In the genomic region with DNA sequence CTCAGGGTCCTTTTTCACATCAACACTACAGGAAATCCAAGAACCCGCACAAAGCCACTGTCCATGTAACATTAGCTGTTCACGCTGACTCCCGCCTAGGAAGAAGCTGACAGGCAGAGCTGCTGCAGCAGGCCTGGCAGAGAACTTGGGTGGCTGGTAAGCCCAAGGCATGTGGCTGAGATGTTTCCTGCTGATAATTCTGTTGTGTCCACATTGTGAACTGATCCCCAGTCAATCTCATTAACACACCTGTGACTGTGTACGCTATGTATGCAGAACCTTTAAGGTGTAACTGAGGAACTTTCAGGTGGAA, we compare ENCODE assay signal across 20 mouse cellular contexts.
DNase-seq lines count a peak whose midpoint lies in the region; ATAC-seq and TF ChIP-seq lines count a peak whose summit lies in the region.
"Had no signal": no experiment of that assay in that cellular context is flagged by ENCODE, and none has a peak within 500 bp of the region (broad histone marks: within the 10 kb centered on the region; RNA-seq: fewer than 3 reads in every experiment).

No protein-coding gene starts in this region.

- H3K4me2 ChIP-seq in kidney, embryonic 14.5 days (replicated peaks; ENCODE audit: low read depth, low read length): no peak overlapping the region
- no peak overlapping the region for H3K4me2 ChIP-seq in stomach, embryonic 14.5 days (replicated peaks; ENCODE audit: low read depth, low read length)
- no peak overlapping the region for H3K4me2 ChIP-seq in stomach, postnatal 0 days (replicated peaks; ENCODE audit: low read depth)
- H3K4me2 ChIP-seq: midbrain, embryonic 12.5 days had no signal

- peak overlapping the region; percentile 30 for H3K27ac ChIP-seq in kidney, embryonic 14.5 days (ENCODE audit: low read depth, low read length)
- H3K27ac ChIP-seq in stomach, embryonic 14.5 days (ENCODE audit: low read length): no peak overlapping the region
- H3K27ac ChIP-seq in stomach, postnatal 0 days (replicated peaks): no peak overlapping the region
- H3K27ac ChIP-seq: left cerebral cortex, adult 2 months; midbrain, embryonic 12.5 days had no signal

- ATAC-seq in kidney, embryonic 14.5 days (ENCODE audit: low FRiP score, low TSS enrichment): peak; percentile 17; the same call in 1 of the 2 replicates
- peak; percentile 5; the same call in 1 of the 2 replicates for ATAC-seq in stomach, embryonic 14.5 days (ENCODE audit: insufficient number of reproducible peaks, insufficient read depth, low FRiP score, low read depth)
- ATAC-seq in stomach, postnatal 0 days (ENCODE audit: low FRiP score, low TSS enrichment): no peak
- ATAC-seq: forebrain, embryonic 16.5 days; hindbrain, embryonic 16.5 days; intestine, postnatal 0 days had no signal

- TF ChIP-seq CTCF in stomach, postnatal 0 days (IDR thresholded peaks at IDR 0.05; ENCODE audit: low read depth): no peak

- no peak overlapping the region for H3K9ac ChIP-seq in kidney, embryonic 14.5 days (ENCODE audit: low read depth, low read length)
- H3K9ac ChIP-seq in stomach, embryonic 14.5 days (replicated peaks; ENCODE audit: low read depth, low read length): no peak overlapping the region
- no peak overlapping the region for H3K9ac ChIP-seq in stomach, postnatal 0 days (ENCODE audit: low read length)
- H3K9ac ChIP-seq: midbrain, embryonic 12.5 days had no signal

- peaks cover 25% of the 10 kb centered on the region for H3K4me1 ChIP-seq in kidney, embryonic 14.5 days (ENCODE audit: control insufficient read depth, insufficient read depth, low read length)
- H3K4me1 ChIP-seq in stomach, embryonic 14.5 days (ENCODE audit: control insufficient read depth, insufficient read depth, low read length): no peaks in the 10 kb centered on the region
- H3K4me1 ChIP-seq in stomach, postnatal 0 days (replicated peaks; ENCODE audit: control insufficient read depth, insufficient read depth): no peaks in the 10 kb centered on the region

- no peak for TF ChIP-seq EP300 in stomach, postnatal 0 days (optimal IDR thresholded peaks at IDR 0.05)

- H3K36me3 ChIP-seq in kidney, embryonic 14.5 days (ENCODE audit: control insufficient read depth, insufficient read depth, low read length): peaks cover 7% of the 10 kb centered on the region; the same call in 1 of the 2 replicates
- peaks cover 10% of the 10 kb centered on the region for H3K36me3 ChIP-seq in stomach, embryonic 14.5 days (ENCODE audit: control insufficient read depth, insufficient read depth, low read length)
- no peaks in the 10 kb centered on the region for H3K36me3 ChIP-seq in stomach, postnatal 0 days (ENCODE audit: control insufficient read depth, insufficient read depth, low read length)

- no peaks in the 10 kb centered on the region for H3K27me3 ChIP-seq in kidney, embryonic 14.5 days (ENCODE audit: control insufficient read depth, insufficient read depth, low read length)
- H3K27me3 ChIP-seq in stomach, embryonic 14.5 days (ENCODE audit: control insufficient read depth, insufficient read depth, low read length): no peaks in the 10 kb centered on the region
- no peaks in the 10 kb centered on the region for H3K27me3 ChIP-seq in stomach, postnatal 0 days (ENCODE audit: control insufficient read depth, insufficient read depth, low read length)
- H3K27me3 ChIP-seq: midbrain, embryonic 12.5 days had no signal

- H3K4me3 ChIP-seq in kidney, embryonic 14.5 days (ENCODE audit: low read length): no peak overlapping the region
- H3K4me3 ChIP-seq in stomach, embryonic 14.5 days (ENCODE audit: low read depth, low read length): no peak overlapping the region
- H3K4me3 ChIP-seq in stomach, postnatal 0 days (ENCODE audit: low read depth, low read length): no peak overlapping the region
- H3K4me3 ChIP-seq: left cerebral cortex, adult 2 months; midbrain, embryonic 12.5 days had no signal

- WGBS in kidney, embryonic 14.5 days: 42% methylated on average over 4 of the region's 4 CpGs
- 69% methylated on average over 4 of the region's 4 CpGs for WGBS in stomach, embryonic 14.5 days
- WGBS in stomach, postnatal 0 days: 62% methylated on average over 4 of the region's 4 CpGs

- DNase-seq in adrenal gland, adult 2 months: peak; percentile 20
- DNase-seq in adrenal gland, postnatal 36 days: no peak
- no peak for DNase-seq in kidney, postnatal 10 days
- no peak for DNase-seq in stomach, postnatal 0 days (ENCODE audit: low spot score)
- DNase-seq in urinary bladder, postnatal 4 days (ENCODE audit: low spot score in 2 of 2): no peak
- DNase-seq in frontal cortex, adult 2 months (ENCODE audit: extremely low spot score in 1 of 2, low spot score in 1 of 2): no peak
- DNase-seq: adrenal gland, adult 8-10 months; cerebellum, adult 11 months; cerebellum, postnatal 14 days; heart, adult 18-20 months; heart, postnatal 36 days; lung, adult 2 months; lung, postnatal 36 days had no signal

- H3K9me3 ChIP-seq in kidney, embryonic 14.5 days (ENCODE audit: control insufficient read depth, low read length): no peaks in the 10 kb centered on the region
- H3K9me3 ChIP-seq in stomach, embryonic 14.5 days (ENCODE audit: control insufficient read depth, low read depth, low read length): no peaks in the 10 kb centered on the region
- H3K9me3 ChIP-seq in stomach, postnatal 0 days (ENCODE audit: control insufficient read depth, low read length): no peaks in the 10 kb centered on the region
- H3K9me3 ChIP-seq: midbrain, embryonic 12.5 days had no signal
